Mouse (Mus musculus): Measurements from ENCODE around the gene Ms4a4a. TPM values are rescaled to one million over a fixed set of nuclear protein-coding genes. Genes with fewer than 3 reads are reported as not detected.
"Not testable (repeated sequence)": the region's sequence is repeated elsewhere in the genome, so short reads cannot be mapped to it uniquely, and the experiment has no call there.

Ms4a4a gene
- total RNA-seq, 4 experiments from 2014 or later, result 0.68 to 1.6 TPM; not detected in 2

- not testable (repeated sequence) for DNase-seq (ENCODE audit: low spot score in 2 of 2)
Measured at GRCm38 (mm10) chr19:11431209-11431608, 55.9 kb downstream of the Ms4a4a start.

DNA sequence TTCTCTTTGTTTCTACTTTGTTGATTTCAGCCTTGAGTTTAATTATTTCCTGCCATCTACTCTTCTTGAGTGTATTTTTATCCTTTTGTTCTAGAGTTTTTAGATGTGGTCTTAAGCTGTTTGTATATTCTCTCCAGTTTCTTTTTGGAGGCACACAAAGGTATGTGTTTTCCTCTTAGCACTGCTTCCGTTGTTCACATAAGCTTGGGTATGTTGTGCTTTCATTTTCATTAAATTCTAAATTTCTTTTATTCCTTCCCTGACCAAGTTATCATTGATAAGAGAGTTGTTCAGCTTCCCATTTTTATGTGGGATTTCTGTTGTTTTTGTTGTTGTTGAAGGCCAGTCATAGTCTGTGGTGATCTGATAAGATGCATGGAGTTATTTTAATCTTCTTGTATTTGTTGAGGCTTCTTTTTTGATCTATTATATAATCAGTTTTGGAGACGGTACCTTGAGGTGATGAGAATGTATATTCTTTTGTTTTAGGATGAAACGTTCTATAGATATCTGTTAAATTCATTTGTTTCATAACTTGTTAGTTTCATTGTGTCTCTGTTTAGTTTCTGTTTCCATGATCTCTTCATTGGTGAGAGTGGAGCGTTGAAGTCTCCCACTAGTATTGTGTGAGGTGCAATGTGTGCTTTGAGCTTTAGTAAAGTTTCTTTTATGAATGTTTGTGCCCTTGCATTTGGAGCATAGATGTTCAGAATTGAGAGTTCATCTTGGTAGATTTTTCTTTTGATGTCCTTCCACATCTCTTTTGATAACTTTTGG is 59.9 kb downstream of the Ms4a4a start:
- no peak for DNase-seq (ENCODE audit: low spot score in 2 of 2)

Other genes starting within 250 kb of the Ms4a4a start
- gene 1700017D01Rik, start 244.6 kb upstream of the Ms4a4a start, total RNA-seq (2022), result not detected
- not detected for gene 1700025F22Rik, start 210.2 kb upstream of the Ms4a4a start, total RNA-seq (2022)
- not detected for gene Ms4a13, start 178.8 kb upstream of the Ms4a4a start, total RNA-seq (2022)
- not detected for gene Ms4a12, start 143.1 kb upstream of the Ms4a4a start, total RNA-seq (2022)
- gene Ms4a1, start 109.3 kb upstream of the Ms4a4a start, total RNA-seq (2022), result not detected
- gene Ms4a5, start 91.7 kb upstream of the Ms4a4a start, total RNA-seq (2022), result not detected
- gene Ms4a14, start 61.1 kb upstream of the Ms4a4a start, total RNA-seq (2022), result under 1 TPM in 1 of 4 experiments, not detected in 3; 0.11 TPM
- gene Ms4a7, start 39.4 kb upstream of the Ms4a4a start, total RNA-seq (2022), result 1 to 10 TPM in 1 of 4 experiments, not detected in 3; 1.6 TPM
- under 1 TPM in 1 of 4 experiments, not detected in 3; 0.53 TPM for gene Ms4a4c, start 29.2 kb downstream of the Ms4a4a start, total RNA-seq (2022)
- 1 to 10 TPM in 1 of 4 experiments, not detected in 3; 1.4 TPM for gene Ms4a4b, start 68.0 kb downstream of the Ms4a4a start, total RNA-seq (2022)
- gene Ms4a6c, start 93.8 kb downstream of the Ms4a4a start, total RNA-seq (2022), result 1 to 10 TPM in 3 of 4 experiments, under 1 TPM in 1; 0.78 to 2.2 (median 1.3) TPM
- 1 to 10 TPM in 1 of 4 experiments, under 1 TPM in 3; 0.28 to 1.3 (median 0.65) TPM for gene Gm8369, start 110.4 kb downstream of the Ms4a4a start, total RNA-seq (2022)
- gene Ms4a6b, start 141.0 kb downstream of the Ms4a4a start, total RNA-seq (2022), result 1 to 10 TPM in 2 of 4 experiments, under 1 TPM in 2; 0.57 to 3.3 (median 1.3) TPM
- not detected for gene Ms4a4d, start 161.3 kb downstream of the Ms4a4a start, total RNA-seq (2022)
- 1 to 10 TPM in 3 of 4 experiments, under 1 TPM in 1; 0.98 to 2.5 (median 2.3) TPM for gene Ms4a6d, start 229.3 kb downstream of the Ms4a4a start, total RNA-seq (2022)
- gene Ms4a2, start 248.2 kb downstream of the Ms4a4a start, total RNA-seq (2022), result under 1 TPM in 1 of 4 experiments, not detected in 3; 0.40 TPM